Mouse (Mus musculus): ENCODE measurements at regions not wholly inside any gene's neighbourhood (a gene's known extent, or its start where the extent isn't known, plus 50 kb on each side); places are given as distances from the start of the nearest gene placed in this dataset.

GRCm38 (mm10) chr14:97489427-97490347 is 679.9 kb downstream of the Dach1 start:
- Histone ChIP-seq H3K36me3 (ENCODE audit: control insufficient read depth, insufficient read depth, low read length, poor library complexity, severe bottlenecking) (no peaks in the 10 kb centered on the region), H3K4me1 (ENCODE audit: control insufficient read depth, insufficient read depth, low read length) (no peaks in the 10 kb centered on the region), H3K9me3 (replicated peaks; ENCODE audit: control insufficient read depth, insufficient read depth, low read length, poor library complexity, severe bottlenecking) (no peaks in the 10 kb centered on the region), H3K27ac (ENCODE audit: insufficient read depth, low read length) (no peak overlapping the region), H3K9ac (ENCODE audit: low read depth, poor library complexity, severe bottlenecking) (no peak overlapping the region), H3K27me3 (ENCODE audit: control insufficient read depth, insufficient read depth, low read length, poor library complexity, severe bottlenecking) (no peaks in the 10 kb centered on the region), H3K4me3 (ENCODE audit: low read depth, low read length) (no peak overlapping the region)
- no peak for TF ChIP-seq CTCF (IDR thresholded peaks at IDR 0.05; ENCODE audit: low read depth, low read length)
- TF ChIP-seq POLR2A (IDR thresholded peaks at IDR 0.05; ENCODE audit: insufficient read depth, low read length) = no peak
- TF ChIP-seq EP300 (IDR thresholded peaks at IDR 0.05; ENCODE audit: insufficient read depth, low read depth, low read length) = no peak

GRCm38 (mm10) chr14:97478236-97478635 is 691.3 kb downstream of the Dach1 start:
- Histone ChIP-seq H3K4me3 (ENCODE audit: low read depth, low read length) (no peak overlapping the region), H3K9ac (ENCODE audit: low read depth, poor library complexity, severe bottlenecking) (no peak overlapping the region), H3K4me1 (ENCODE audit: control insufficient read depth, insufficient read depth, low read length) (no peaks in the 10 kb centered on the region), H3K27me3 (ENCODE audit: control insufficient read depth, insufficient read depth, low read length, poor library complexity, severe bottlenecking) (no peaks in the 10 kb centered on the region), H3K9me3 (replicated peaks; ENCODE audit: control insufficient read depth, insufficient read depth, low read length, poor library complexity, severe bottlenecking) (no peaks in the 10 kb centered on the region), H3K27ac (ENCODE audit: insufficient read depth, low read length) (no peak overlapping the region), H3K36me3 (ENCODE audit: control insufficient read depth, insufficient read depth, low read length, poor library complexity, severe bottlenecking) (no peaks in the 10 kb centered on the region)
- no peak for TF ChIP-seq EP300 (IDR thresholded peaks at IDR 0.05; ENCODE audit: insufficient read depth, low read depth, low read length)
- no peak for TF ChIP-seq POLR2A (IDR thresholded peaks at IDR 0.05; ENCODE audit: insufficient read depth, low read length)
- no peak for TF ChIP-seq CTCF (IDR thresholded peaks at IDR 0.05; ENCODE audit: low read depth, low read length)

- H3K4me1 ChIP-seq (ENCODE audit: control insufficient read depth, insufficient read depth, low read length) = no peaks in the 10 kb centered on the region
- no peaks in the 10 kb centered on the region for H3K27me3 ChIP-seq (ENCODE audit: control insufficient read depth, insufficient read depth, low read length, poor library complexity, severe bottlenecking)
- no peak overlapping the region for H3K9ac ChIP-seq (ENCODE audit: low read depth, poor library complexity, severe bottlenecking)
- no peaks in the 10 kb centered on the region for H3K9me3 ChIP-seq (replicated peaks; ENCODE audit: control insufficient read depth, insufficient read depth, low read length, poor library complexity, severe bottlenecking)
- no peaks in the 10 kb centered on the region for H3K36me3 ChIP-seq (ENCODE audit: control insufficient read depth, insufficient read depth, low read length, poor library complexity, severe bottlenecking)
- TF ChIP-seq CTCF (IDR thresholded peaks at IDR 0.05; ENCODE audit: low read depth, low read length) (no peak), EP300 (IDR thresholded peaks at IDR 0.05; ENCODE audit: insufficient read depth, low read depth, low read length) (no peak), POLR2A (IDR thresholded peaks at IDR 0.05; ENCODE audit: insufficient read depth, low read length) (no peak)
- no peak overlapping the region for H3K27ac ChIP-seq (ENCODE audit: insufficient read depth, low read length)
- H3K4me3 ChIP-seq (ENCODE audit: low read depth, low read length) = no peak overlapping the region
Observed at GRCm38 (mm10) chr14:97450525-97451235, 718.9 kb downstream of the Dach1 start.

DNA sequence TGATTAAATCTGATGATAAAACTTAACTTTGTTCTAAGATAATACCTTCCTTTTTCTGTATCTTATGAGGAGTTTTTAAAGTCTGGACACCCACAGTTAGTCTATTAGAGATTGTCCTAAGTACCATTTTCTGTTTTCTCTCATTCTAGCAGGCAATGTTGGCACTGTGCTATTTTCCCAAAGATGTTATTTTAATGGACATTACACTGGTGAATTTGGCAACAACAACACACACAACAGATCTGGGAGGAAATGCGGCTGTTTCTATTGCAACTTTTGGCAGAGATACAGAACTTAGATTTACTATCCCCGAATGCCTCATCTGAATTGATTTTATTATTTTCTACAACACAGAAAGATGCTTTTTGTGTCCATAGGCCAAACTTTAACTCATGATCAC is 720.9 kb downstream of the Dach1 start:
- Histone ChIP-seq H3K36me3 (ENCODE audit: control insufficient read depth, insufficient read depth, low read length, poor library complexity, severe bottlenecking) (no peaks in the 10 kb centered on the region), H3K27me3 (ENCODE audit: control insufficient read depth, insufficient read depth, low read length, poor library complexity, severe bottlenecking) (no peaks in the 10 kb centered on the region), H3K4me1 (ENCODE audit: control insufficient read depth, insufficient read depth, low read length) (no peaks in the 10 kb centered on the region), H3K4me3 (ENCODE audit: low read depth, low read length) (no peak overlapping the region), H3K27ac (ENCODE audit: insufficient read depth, low read length) (no peak overlapping the region), H3K9me3 (replicated peaks; ENCODE audit: control insufficient read depth, insufficient read depth, low read length, poor library complexity, severe bottlenecking) (no peaks in the 10 kb centered on the region), H3K9ac (ENCODE audit: low read depth, poor library complexity, severe bottlenecking) (no peak overlapping the region)
- no peak for TF ChIP-seq EP300 (IDR thresholded peaks at IDR 0.05; ENCODE audit: insufficient read depth, low read depth, low read length)
- TF ChIP-seq CTCF (IDR thresholded peaks at IDR 0.05; ENCODE audit: low read depth, low read length) = no peak
- TF ChIP-seq POLR2A (IDR thresholded peaks at IDR 0.05; ENCODE audit: insufficient read depth, low read length) = no peak

DNA sequence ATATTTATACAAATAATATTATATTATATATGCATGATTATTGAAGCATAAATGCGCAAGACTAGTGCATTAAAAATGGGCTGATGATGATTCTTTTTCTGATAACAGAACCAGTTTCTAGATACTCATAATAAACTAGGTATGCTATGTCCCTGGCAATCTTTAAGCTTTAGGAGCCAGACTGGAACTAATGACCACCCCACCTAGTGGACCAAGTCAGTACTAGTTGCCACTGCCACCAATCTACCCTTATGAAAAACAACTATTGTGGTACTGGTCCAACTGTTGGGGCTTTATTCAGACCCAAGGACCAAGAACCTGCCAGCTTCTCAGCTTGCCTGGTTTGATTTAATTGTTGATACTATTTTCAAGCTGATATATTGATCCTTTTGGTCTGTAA is 722.8 kb downstream of the Dach1 start:
- Histone ChIP-seq H3K27ac (ENCODE audit: insufficient read depth, low read length) (no peak overlapping the region), H3K36me3 (ENCODE audit: control insufficient read depth, insufficient read depth, low read length, poor library complexity, severe bottlenecking) (no peaks in the 10 kb centered on the region), H3K9ac (ENCODE audit: low read depth, poor library complexity, severe bottlenecking) (no peak overlapping the region), H3K4me3 (ENCODE audit: low read depth, low read length) (no peak overlapping the region), H3K9me3 (replicated peaks; ENCODE audit: control insufficient read depth, insufficient read depth, low read length, poor library complexity, severe bottlenecking) (no peaks in the 10 kb centered on the region), H3K4me1 (ENCODE audit: control insufficient read depth, insufficient read depth, low read length) (no peaks in the 10 kb centered on the region), H3K27me3 (ENCODE audit: control insufficient read depth, insufficient read depth, low read length, poor library complexity, severe bottlenecking) (no peaks in the 10 kb centered on the region)
- TF ChIP-seq CTCF (IDR thresholded peaks at IDR 0.05; ENCODE audit: low read depth, low read length) (no peak), POLR2A (IDR thresholded peaks at IDR 0.05; ENCODE audit: insufficient read depth, low read length) (no peak), EP300 (IDR thresholded peaks at IDR 0.05; ENCODE audit: insufficient read depth, low read depth, low read length) (no peak)

DNA sequence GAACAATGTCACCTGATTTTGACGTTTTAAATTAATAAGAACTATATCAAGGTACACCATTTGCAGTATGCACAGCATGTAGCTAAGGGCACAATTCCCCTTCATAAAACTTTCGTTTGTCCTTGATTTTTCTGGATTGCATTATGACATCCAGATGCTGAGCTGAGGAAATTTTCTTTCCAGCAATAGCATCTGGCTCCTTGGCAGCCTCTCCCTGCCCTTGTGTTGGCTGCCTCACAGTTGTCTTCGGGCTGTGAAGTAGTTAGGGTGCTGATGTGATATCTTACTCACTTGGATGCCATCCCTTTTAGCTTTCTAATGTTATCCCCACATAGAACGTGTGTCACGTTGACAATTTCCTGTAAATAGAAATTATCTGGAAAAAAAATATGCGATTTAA is 729.2 kb downstream of the Dach1 start:
- H3K4me1 ChIP-seq (ENCODE audit: control insufficient read depth, insufficient read depth, low read length) = no peaks in the 10 kb centered on the region
- no peaks in the 10 kb centered on the region for H3K36me3 ChIP-seq (ENCODE audit: control insufficient read depth, insufficient read depth, low read length, poor library complexity, severe bottlenecking)
- no peaks in the 10 kb centered on the region for H3K27me3 ChIP-seq (ENCODE audit: control insufficient read depth, insufficient read depth, low read length, poor library complexity, severe bottlenecking)
- TF ChIP-seq CTCF (IDR thresholded peaks at IDR 0.05; ENCODE audit: low read depth, low read length) = no peak
- no peak for TF ChIP-seq POLR2A (IDR thresholded peaks at IDR 0.05; ENCODE audit: insufficient read depth, low read length)
- H3K27ac ChIP-seq (ENCODE audit: insufficient read depth, low read length) = no peak overlapping the region
- H3K4me3 ChIP-seq (ENCODE audit: low read depth, low read length) = no peak overlapping the region
- no peak overlapping the region for H3K9ac ChIP-seq (ENCODE audit: low read depth, poor library complexity, severe bottlenecking)
- no peaks in the 10 kb centered on the region for H3K9me3 ChIP-seq (replicated peaks; ENCODE audit: control insufficient read depth, insufficient read depth, low read length, poor library complexity, severe bottlenecking)
